In the genomic region with DNA sequence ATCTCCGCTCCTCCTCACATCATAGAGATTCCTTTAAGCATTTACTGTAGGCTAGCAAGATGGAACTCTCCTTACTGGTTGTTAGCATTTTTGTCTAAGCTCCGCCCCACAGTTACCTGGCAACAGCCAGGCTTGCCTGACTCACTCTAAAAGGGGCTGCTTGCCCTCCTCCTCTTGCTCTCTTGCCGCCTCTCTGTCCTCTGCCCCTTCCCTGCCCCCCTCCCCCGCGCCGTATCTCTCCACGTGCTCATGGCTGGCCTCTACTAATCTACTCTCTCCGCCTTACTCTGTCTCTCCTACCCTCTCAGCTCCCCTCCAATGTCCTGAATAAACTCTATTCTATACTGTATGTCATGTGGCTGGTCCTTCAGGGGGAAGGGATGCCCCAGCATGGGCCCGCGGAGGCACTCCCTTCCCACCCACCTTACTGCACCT, we compare ENCODE assay signal across 1 mouse cellular context.
TF ChIP-seq lines count a peak whose summit lies in the region.

No protein-coding gene starts in this region.

TF ChIP-seq in CH12.LX, 34 proteins besides CTCF, POLR2A, EP300 and RAD21 (continued from another document):
- no peak for TF ChIP-seq RCOR1 (conservative IDR thresholded peaks at IDR 0.05; ENCODE audit: low read depth, low read length)
- no peak for TF ChIP-seq TBP (conservative IDR thresholded peaks at IDR 0.05; ENCODE audit: low read depth, low read length)
